Mouse (Mus musculus) CH12.LX (cell line): ENCODE data around the gene Gorasp1.

ENCODE experiments used
- CHD1 ChIP-seq: IDR thresholded peaks from 2 replicates; pipeline ENCODE4 v1.6.1; 2012; ENCODE audit warnings: low read depth, low read length, improper control_type of control experiment, inconsistent platforms
- CTCF ChIP-seq, 2 experiments: IDR thresholded peaks in 1 of 2; conservative IDR thresholded peaks in 1 of 2; 2 replicates each; pipeline ENCODE4 v1.5.1; 2011 to 2012; ENCODE audit warnings: low read depth in 2 of 2, low read length in 2 of 2, improper control_type of control experiment in 1 of 2, inconsistent platforms in 1 of 2, mild to moderate bottlenecking in 1 of 2, moderate library complexity in 1 of 2
- EP300 ChIP-seq: IDR thresholded peaks from 2 replicates; pipeline ENCODE4 v1.6.1; 2011; ENCODE audit warnings: low read length, improper control_type of control experiment
- POLR2A ChIP-seq: IDR thresholded peaks from 2 replicates; pipeline ENCODE4 v1.6.1; 2011; ENCODE audit warnings: low read depth, mild to moderate bottlenecking, improper control_type of control experiment, low read length

GRCm38 (mm10) chr9:119973281-119973680 lies 35.9 kb upstream of the Gorasp1 start:
- no peak for TF ChIP-seq CTCF (conservative IDR thresholded peaks at IDR 0.05 in 1 of 2, IDR thresholded peaks at IDR 0.05 in 1 of 2; ENCODE audit: low read depth in 2 of 2, low read length in 2 of 2)
- TF ChIP-seq CHD1, result no peak
- no peak for TF ChIP-seq EP300
- no peak for TF ChIP-seq POLR2A
